Comparison of ENCODE assay signal across 26 mouse cellular contexts in genomic region chr13:51106816-51107215, GRCm38 (mm10). TPM values are rescaled to one million over a fixed set of nuclear protein-coding genes. Genes with fewer than 3 reads are reported as not detected.
A peak's percentile ranks its signal among the peaks of the same experiment; 100 is the strongest.
DNase-seq lines count a peak whose midpoint lies in the region; ATAC-seq lines count a peak whose summit lies in the region.
"Had no signal": no experiment of that assay in that cellular context is flagged by ENCODE, and none has a peak within 500 bp of the region (broad histone marks: within the 10 kb centered on the region; RNA-seq: fewer than 3 reads in every experiment).

No protein-coding gene starts in this region.

- intact Hi-C loops in heart, postnatal 10 days (cut with DNase I): no loop called here

- peak; percentile 89 for ATAC-seq in granulocyte monocyte progenitor cell, adult 5-6 weeks (replicated peaks; ENCODE audit: poor library complexity, severe bottlenecking)
- no peak for ATAC-seq in forebrain, embryonic 14.5 days
- ATAC-seq: forebrain, embryonic 13.5 days; hindbrain, postnatal 0 days; intestine, embryonic 16.5 days had no signal

- peaks cover 3% of the 10 kb centered on the region; the same call in 1 of the 2 replicates for H3K36me3 ChIP-seq in forebrain, embryonic 14.5 days (ENCODE audit: control insufficient read depth, insufficient read depth, low read length)
- H3K36me3 ChIP-seq: neural tube, embryonic 15.5 days had no signal

- 95% methylated on average over 4 of the region's 4 CpGs for WGBS in forebrain, embryonic 14.5 days

- H3K4me2 ChIP-seq in forebrain, embryonic 14.5 days (ENCODE audit: low read length): no peak overlapping the region
- H3K4me2 ChIP-seq: embryonic facial prominence, embryonic 12.5 days; forebrain, embryonic 13.5 days; neural tube, embryonic 15.5 days had no signal

- no peak overlapping the region for H3K4me3 ChIP-seq in forebrain, embryonic 14.5 days (ENCODE audit: low read depth, low read length)
- H3K4me3 ChIP-seq: embryonic facial prominence, embryonic 12.5 days; erythroblast, embryonic 14.5 days; forebrain, embryonic 13.5 days; gastrocnemius, adult 2 months; heart, embryonic 10.5 days; limb, embryonic 10.5 days; midbrain, embryonic 10.5 days; neural tube, embryonic 15.5 days had no signal

- H3K27ac ChIP-seq in forebrain, embryonic 14.5 days (ENCODE audit: low read depth, low read length): no peak overlapping the region
- H3K27ac ChIP-seq: embryonic facial prominence, embryonic 12.5 days; forebrain, embryonic 13.5 days; gastrocnemius, adult 2 months; heart, embryonic 10.5 days; hindbrain, postnatal 0 days; limb, embryonic 10.5 days; midbrain, embryonic 10.5 days; neural tube, embryonic 15.5 days; stomach, postnatal 0 days had no signal

- no peak overlapping the region for H3K9ac ChIP-seq in forebrain, embryonic 14.5 days (ENCODE audit: low read length)
- H3K9ac ChIP-seq: embryonic facial prominence, embryonic 12.5 days; forebrain, embryonic 13.5 days; neural tube, embryonic 15.5 days had no signal

- no peaks in the 10 kb centered on the region for H3K27me3 ChIP-seq in forebrain, embryonic 14.5 days (replicated peaks; ENCODE audit: control insufficient read depth, insufficient read depth, low read length)
- H3K27me3 ChIP-seq: embryonic facial prominence, embryonic 12.5 days; forebrain, embryonic 13.5 days; neural tube, embryonic 15.5 days had no signal

- DNase-seq in lung, postnatal 36 days: peak; percentile 28
- DNase-seq in lung, postnatal 4 days: no peak
- peak; percentile 13 for DNase-seq in skeletal muscle tissue, adult 2 months (ENCODE audit: low read depth, low spot score)
- DNase-seq in right cerebral cortex, adult 18-20 months: no peak
- DNase-seq in heart, postnatal 10 days: no peak
- no peak for DNase-seq in thymus, postnatal 25 days
- DNase-seq in forebrain, embryonic 14.5 days (ENCODE audit: low spot score): no peak
- DNase-seq: adrenal gland, postnatal 14 days; cerebellum, adult 11 months; cerebellum, adult 9-11 months; gastrocnemius, adult 2 months; kidney, adult 9 months; kidney, postnatal 14 days; liver; right cerebral cortex, postnatal 14 days had no signal

- H3K9me3 ChIP-seq in forebrain, embryonic 14.5 days (replicated peaks; ENCODE audit: control insufficient read depth, low read length): peaks cover 22% of the 10 kb centered on the region; the same call in 1 of the 2 replicates
- H3K9me3 ChIP-seq: neural tube, embryonic 15.5 days had no signal

- H3K4me1 ChIP-seq in forebrain, embryonic 14.5 days (ENCODE audit: control insufficient read depth, insufficient read depth, low read length): no peaks in the 10 kb centered on the region

RNA-seq across cellular contexts. Expression of gene Spin1, which starts 6.1 kb away (rescaled TPM):
- total RNA-seq in granulocyte monocyte progenitor cell, adult 5-6 weeks (2014; fragmentation: Nextera tagmentation): 47.2 and 47.7 TPM in 2 replicates
- 38.5 and 39.7 TPM in 2 replicates for total RNA-seq in granulocyte monocyte progenitor cell, adult 5-6 weeks (2017)
- total RNA-seq in heart, postnatal 10 days (2021): 10 to 100 TPM; 56.7 to 61.8 TPM
- 161 and 175 TPM in 2 replicates for polyA plus RNA-seq in forebrain, embryonic 14.5 days (2014; fragmentation: Nextera tagmentation; extraction: Ambion mirVana)

Comparison
In these comparisons a context has a peak if more than half of its experiments do, and no peak if none do; other contexts are left out.
1. DNase-seq: peak in lung, postnatal 36 days (single experiment) and skeletal muscle tissue, adult 2 months (single experiment); none in lung, postnatal 4 days (0 of 2), right cerebral cortex, adult 18-20 months (single experiment), heart, postnatal 10 days (0 of 2), thymus, postnatal 25 days (single experiment) and forebrain, embryonic 14.5 days (single experiment).